Mouse (Mus musculus) kidney, postnatal 25 days (tissue): ENCODE measurements around the gene Tmem132b.

Experiments
- DNase-seq, 2 experiments: peaks; one replicate each; pipeline ENCODE4 v3.0.0; 2021; ENCODE audit warnings: mixed read lengths in 2 of 2

The Tmem132b gene

GRCm38 (mm10) chr5:125583298-125583697 lies 51.7 kb downstream of the Tmem132b start:
- no peak for DNase-seq

DNA sequence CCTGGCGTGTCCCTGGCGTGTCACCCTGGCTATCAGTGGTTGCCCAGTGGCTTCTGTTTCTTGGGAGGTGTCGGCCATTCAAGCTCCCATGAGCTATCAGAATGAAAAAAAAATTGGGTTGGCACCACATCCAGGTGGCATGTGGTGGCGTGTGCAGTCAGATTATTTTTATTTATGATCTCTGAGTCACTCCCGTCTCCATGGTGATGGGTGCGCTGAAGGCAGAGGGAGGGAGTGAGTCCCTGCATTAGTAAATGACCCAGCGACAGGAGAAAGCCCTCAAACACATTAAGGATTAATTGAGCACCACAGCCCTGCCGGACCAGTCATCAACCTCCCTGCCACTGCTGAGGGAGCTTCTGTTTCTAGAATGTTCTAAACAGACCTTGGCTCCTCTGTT lies 52.3 kb downstream of the Tmem132b start:
- DNase-seq = no peak

DNA sequence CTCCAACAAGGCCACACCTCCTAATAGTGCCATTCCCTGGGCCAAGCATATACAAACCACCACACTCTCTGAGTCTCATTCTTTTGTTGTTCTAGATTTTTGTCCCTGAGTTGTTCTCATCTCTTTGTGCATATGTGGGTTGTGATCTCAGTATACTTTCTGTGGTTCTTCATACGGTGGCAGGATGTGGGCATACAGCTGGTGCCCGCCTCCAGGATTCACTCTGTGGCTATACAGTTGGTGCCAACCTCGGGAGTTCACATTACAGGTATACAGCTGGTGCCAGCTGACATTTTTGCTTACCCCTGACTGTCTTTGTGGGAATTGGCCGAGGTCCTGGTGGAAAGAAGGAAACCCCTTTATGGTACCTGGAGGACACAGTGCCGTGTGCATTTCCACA lies 53.6 kb downstream of the Tmem132b start:
- DNase-seq = no peak

DNA sequence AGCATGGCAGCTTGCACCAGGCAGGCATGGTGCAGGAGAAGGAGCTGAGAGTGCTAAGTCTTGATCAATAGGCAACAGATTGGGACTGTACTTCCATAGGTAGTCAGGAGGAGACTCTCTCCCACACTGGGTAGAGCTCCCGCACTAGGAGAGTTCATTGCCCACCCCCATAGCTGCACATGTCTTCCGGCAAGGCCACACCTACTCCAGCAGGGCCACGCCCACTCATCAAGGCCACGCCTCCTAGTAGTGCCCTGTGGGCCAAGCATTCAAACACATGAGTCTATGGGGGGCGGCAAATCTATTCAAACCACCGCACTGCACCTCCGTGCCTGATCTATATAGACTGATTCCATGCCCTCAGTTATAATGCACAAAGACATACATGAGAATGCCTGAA lies 56.6 kb downstream of the Tmem132b start:
- DNase-seq = no peak

GRCm38 (mm10) chr5:125588876-125589667 lies 57.5 kb downstream of the Tmem132b start:
- DNase-seq = peak; percentile 19 to 58

- DNase-seq = peak; percentile 35 to 45
Observed at GRCm38 (mm10) chr5:125598056-125598455, 66.5 kb downstream of the Tmem132b start.

DNA sequence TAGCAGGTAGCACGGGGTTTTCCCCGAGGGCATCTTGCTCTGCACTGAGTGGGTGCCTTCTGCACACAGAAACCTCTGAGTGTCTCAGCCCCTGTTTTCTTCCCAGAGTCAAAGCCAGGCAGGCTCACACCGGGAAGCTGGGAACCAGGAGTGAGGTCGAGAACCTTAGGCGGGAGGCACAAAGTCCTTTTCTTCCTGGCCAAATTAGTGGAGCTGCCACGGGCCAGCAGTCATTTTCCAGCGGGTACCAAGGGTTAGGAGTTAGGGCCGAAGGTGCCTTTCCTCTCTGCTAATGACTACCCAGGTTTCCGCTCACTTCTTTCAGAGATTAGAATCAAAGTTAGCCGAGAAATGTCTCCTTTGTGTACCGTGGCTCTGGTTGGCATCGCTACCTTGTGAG lies 75.6 kb downstream of the Tmem132b start:
- peak; percentile 36 to 67 for DNase-seq

GRCm38 (mm10) chr5:125609968-125610367 lies 78.4 kb downstream of the Tmem132b start:
- DNase-seq = no peak

GRCm38 (mm10) chr5:125612460-125612859 lies 80.9 kb downstream of the Tmem132b start:
- DNase-seq = no peak

DNA sequence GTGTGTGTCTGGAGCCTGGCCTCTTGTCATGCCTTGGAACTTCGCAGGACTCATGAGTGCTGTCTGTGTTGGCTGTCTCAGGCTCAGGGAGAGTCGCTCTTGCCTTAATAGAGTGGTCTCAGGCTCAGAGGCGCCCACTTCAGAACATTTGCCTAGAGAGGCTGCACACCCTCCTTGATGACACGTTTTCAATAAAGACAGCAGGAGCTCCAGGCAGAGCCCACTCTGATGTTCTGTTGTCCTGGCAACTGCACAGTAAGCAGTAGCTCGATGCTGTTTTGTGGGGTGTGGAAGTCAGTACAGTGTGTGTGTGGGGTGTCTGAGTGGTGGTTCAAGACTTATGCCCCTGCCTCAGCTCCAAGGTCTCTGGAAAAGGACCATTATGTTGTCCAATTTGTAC lies 81.6 kb downstream of the Tmem132b start:
- no peak for DNase-seq

DNA sequence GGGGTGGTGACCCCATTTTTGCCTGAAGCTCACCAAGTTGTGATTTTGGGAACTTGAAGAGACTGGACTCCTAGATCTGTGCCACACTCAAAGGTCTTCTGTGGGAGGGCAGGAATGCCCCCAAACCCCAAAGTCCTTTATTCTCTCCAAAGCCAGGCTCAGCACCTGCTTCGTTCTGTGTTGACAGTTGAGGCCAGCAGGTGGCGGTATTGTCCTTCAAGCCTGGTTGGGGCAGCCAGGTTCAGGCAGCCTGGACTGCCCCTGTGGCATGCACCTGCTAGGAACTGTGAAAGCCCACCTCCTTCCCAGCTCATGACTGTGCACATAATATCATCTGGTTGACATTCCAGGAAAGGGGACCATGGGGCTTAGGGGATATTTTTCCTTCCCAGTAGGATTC lies 82.8 kb downstream of the Tmem132b start:
- DNase-seq = peak; percentile 15 to 39

DNA sequence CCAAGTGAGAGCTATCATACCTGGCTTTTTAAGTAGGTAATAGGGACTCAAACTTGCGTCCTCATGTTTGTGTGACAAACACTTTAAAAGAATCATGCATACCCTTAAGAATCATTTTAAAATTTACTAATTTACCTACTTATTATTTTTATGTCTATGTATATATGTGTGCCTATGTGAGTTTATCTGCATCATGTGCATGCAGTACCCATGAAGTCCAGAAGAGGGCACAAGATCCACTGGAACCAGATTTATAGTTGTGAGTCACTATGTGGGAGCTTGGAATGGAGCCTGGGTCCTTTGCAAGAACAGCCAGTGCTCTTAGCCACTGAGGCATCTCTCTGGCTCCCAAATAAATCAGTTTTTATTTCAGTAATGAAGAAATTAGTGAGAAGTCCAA lies 85.5 kb downstream of the Tmem132b start:
- DNase-seq = no peak

GRCm38 (mm10) chr5:125627816-125628348 lies 96.3 kb downstream of the Tmem132b start:
- no peak for DNase-seq

- DNase-seq = no peak
Observed at GRCm38 (mm10) chr5:125634666-125635065, 103.1 kb downstream of the Tmem132b start.

DNA sequence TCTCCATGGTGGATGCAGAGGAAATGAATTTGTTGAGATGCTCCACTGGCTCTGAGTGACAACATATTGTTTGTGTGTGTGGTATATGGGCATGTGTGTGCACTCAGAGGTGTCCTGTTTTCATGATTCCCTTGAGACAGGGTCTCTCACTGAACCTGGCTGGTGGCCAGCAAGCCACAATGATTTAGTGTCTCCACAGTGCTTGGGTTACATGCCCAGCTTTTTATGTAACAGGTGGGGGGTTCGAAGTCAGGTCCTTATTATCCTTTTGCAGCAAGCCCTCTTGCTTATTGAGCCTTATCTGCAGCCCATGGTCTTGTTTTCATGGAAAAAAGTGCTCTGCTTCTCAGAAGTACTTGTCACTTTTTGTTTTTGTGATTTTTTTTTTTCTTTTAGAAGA lies 109.4 kb downstream of the Tmem132b start:
- DNase-seq = no peak

DNA sequence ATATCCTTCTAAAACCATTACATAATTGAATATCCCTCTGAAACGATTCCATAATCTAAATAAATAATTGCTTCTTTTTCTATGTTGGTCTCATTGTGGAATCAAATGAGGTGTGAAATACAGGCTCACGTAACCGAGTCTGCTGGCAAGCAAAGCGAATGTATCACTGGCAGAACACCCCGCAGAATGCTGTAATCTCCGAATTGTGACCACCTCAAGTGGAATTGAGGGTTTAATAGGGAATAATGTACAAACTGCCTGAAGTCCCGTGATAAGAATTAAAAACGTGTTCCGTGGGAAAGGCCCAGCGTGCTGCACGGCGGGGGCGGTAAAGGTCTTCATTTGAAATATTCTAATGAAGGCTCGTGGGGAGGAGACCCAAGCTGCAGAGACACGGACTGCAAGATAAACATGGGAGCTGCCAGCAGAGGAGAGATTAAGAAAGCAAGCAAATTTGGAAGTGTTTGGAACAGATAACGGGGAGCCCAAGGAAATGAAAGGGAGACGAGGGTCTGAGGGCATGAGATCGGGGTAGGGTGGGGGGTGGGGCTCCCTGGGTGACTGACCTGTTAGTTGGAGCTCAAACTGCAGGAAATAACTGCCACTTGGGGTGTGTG lies 110.1 kb downstream of the Tmem132b start:
- DNase-seq = no peak

DNA sequence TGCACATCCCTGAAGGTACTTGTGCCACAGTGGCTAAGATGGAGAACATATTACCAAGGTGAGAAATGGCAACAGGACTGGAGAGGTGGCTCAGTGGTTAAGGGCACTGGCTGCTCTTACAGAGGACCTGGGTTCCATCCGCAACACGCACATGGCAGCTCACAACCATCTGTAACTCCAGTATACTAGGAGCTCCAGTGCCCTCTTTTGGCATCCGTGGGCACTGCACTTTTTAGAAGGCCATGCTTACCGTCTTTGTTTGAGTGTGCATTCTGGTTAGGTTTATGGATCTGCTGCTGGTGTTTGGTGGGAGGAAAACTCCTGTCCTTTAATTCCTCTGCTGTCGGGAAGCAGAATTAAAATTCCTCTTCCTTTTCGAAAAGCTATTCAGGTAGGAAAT lies 116.7 kb downstream of the Tmem132b start:
- no peak for DNase-seq

DNA sequence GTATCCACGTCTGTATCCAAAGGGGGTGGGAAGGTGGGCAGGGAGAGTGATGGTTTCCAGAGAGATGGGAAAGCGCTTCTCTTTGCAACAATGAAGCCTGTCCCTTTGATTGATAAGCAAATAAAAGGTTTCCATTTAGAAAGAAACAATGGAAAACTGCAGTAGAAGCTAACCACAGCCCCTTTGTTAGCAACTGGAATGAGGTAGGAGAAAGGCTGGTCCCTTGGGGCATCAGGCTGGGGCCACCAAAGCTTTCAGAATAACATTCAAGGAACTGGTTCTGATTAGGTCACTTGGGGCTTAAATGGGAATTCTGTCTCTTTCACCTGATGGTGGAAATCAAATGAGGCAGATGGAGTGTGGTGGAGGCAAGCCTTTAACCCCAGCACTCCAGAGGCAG lies 118.4 kb downstream of the Tmem132b start:
- no peak for DNase-seq

DNA sequence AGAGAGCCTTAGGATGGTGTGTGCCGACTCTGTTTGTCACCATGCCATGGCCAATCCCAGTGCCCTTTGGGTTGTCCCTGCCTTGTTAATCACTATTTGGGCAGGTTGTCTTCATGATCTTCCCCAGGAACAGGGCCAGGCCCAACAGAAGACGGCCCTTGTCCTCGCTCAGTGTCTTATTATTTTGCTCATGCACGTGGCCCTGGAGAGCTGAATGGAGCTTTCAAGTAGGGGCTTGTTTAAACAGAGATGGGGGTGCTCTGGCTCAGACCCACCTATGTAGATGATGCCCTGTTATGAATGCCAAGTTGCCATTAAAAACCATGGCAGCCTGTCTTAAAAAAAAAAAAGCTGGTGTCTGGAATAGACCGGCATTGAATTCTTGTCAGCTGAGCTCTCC lies 126.5 kb downstream of the Tmem132b start:
- no peak for DNase-seq

GRCm38 (mm10) chr5:125658959-125659749 lies 127.6 kb downstream of the Tmem132b start:
- DNase-seq = no peak

DNA sequence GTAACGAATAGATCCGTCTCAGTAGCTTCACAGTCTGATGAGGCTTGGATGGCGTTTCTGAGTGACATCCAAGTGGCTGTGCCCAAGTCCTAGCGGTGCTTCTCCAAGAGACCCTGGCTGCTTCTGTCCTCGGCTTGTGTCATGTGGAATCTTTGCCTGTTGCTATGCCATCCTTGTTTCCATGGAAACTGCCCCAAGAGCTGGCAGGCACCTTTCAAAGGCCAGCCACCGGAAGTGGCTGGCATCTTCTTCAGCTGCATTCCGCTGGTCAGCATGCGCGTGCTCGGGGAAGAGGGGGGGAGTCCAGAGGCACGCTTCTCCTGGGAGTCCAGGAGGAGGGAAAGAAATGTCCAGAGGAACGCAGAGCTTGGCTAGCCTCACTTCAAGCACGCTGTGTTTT lies 144.0 kb downstream of the Tmem132b start:
- no peak for DNase-seq

- no peak for DNase-seq
Observed at GRCm38 (mm10) chr5:125676025-125676623, 144.6 kb downstream of the Tmem132b start.

DNA sequence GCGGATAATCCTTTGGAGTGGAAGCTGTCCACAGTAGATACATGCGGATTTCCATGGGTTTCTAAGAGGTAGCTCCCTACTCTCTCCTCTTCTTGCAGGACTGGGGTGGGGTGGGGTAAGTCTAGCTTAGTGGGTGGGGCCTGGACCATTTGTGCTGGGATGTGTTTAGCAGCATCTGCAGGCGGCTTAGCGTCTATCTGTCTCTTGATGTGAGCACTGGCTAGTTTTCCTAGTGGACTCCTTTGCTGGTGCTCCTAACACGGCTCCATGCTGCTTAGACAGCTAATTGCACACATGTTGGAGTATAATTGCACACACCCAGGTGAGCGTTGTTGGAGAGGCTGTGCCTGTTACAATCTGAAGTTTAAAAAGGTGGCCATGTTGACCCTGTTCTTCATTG lies 149.3 kb downstream of the Tmem132b start:
- DNase-seq = no peak
